Mouse (Mus musculus): ENCODE data around the gene Lef1.

DNA sequence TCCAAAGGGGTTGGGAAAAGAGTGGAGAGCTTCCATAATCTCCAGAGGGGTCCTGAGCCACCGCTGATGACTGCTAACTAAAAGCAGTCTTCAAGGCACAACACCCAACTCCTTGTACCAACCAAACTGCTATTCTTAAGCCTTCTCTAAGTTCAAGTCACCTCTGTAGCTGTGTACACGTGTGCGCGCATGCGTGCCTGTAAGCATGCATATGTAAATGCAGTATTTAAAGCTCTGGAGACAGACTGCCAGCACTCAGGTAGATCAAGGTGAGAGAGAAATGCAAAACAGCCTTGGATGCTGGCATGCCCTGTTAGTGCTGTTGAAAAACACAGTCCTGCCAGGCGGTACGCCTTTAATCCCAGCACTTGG is 29.8 kb downstream of the Lef1 start:
- TF ChIP-seq CTCF (IDR thresholded peaks at IDR 0.05; ENCODE audit: low read depth): no peak
- no peak for TF ChIP-seq EP300 (IDR thresholded peaks at IDR 0.05; ENCODE audit: low read depth)

Data from liver, embryonic 14.5 days (tissue).